Mouse (Mus musculus): Measurements from ENCODE around the gene 6430550D23Rik.

DNA sequence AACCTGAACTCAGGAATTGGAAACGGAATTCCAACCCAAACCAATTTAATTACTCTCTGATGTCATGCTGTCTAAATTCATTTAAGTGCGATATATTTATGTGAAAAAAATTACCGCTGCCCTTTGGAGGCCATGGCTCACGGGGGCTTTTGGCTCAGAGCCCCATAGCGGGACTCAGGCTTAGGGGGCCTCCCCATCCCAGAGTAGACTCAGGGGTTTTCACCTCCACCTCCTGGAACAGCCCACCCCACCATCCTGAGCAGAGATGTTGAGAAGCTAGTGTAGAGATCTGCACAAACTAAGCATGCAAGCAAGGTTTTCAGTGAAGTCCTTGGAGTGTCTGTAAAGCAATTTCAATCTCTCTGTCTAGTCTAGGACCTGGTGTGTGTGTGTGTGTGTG lies 62.2 kb downstream of the 6430550D23Rik start:
- TF ChIP-seq CTCF (IDR thresholded peaks at IDR 0.05; ENCODE audit: control insufficient read depth, insufficient read depth, low read length) (no peak), POLR2A (IDR thresholded peaks at IDR 0.05; ENCODE audit: borderline replicate concordance, control insufficient read depth, low read depth, low read length) (no peak)

Measured in bone marrow, adult 2 months (tissue).